Mouse (Mus musculus) lung, adult 2 months (tissue): ENCODE data around the gene Lpcat2. TPM values are rescaled to one million over a fixed set of nuclear protein-coding genes. Genes with fewer than 3 reads are reported as not detected.
A peak's percentile ranks its signal among the peaks of the same experiment; 100 is the strongest.

Source experiments
- DNase-seq: peaks from one replicate; pipeline ENCODE4 v3.0.0; 2022
- H3K4me1 ChIP-seq: fragments of 200-500 bp; 2 replicates; pipeline ENCODE4 v1.6.1; 2011; ENCODE audit warnings: low read length; ENCODE audit not compliant: control insufficient read depth, insufficient read depth
- H3K4me3 ChIP-seq: fragments of 200-500 bp; replicated peaks from 2 replicates; pipeline ENCODE3; 2011; ENCODE audit warnings: low read depth, mild to moderate bottlenecking, control low read depth, low read length; ENCODE audit errors: extremely low read depth
- CTCF ChIP-seq: fragments of 200-500 bp; IDR thresholded peaks from 2 replicates; pipeline ENCODE4 v1.5.1; 2011; ENCODE audit warnings: mild to moderate bottlenecking, low read length, control low read depth; ENCODE audit not compliant: insufficient read depth
- POLR2A ChIP-seq: fragments of 200-500 bp; IDR thresholded peaks from 2 replicates; pipeline ENCODE4 v1.6.1; 2011; ENCODE audit warnings: low read depth, mild to moderate bottlenecking, control low read depth, low read length, borderline replicate concordance; ENCODE audit errors: extremely low read depth
- WGBS: fragments of 180-500 bp; shearing (Covaris S2); methylation state at CpG from one replicate; pipeline ENCODE4 v1.1.7; 2018; 5-methylcytosine and 5-hydroxymethylcytosine counted together
- polyA plus RNA-seq: library from polyadenylated mRNA; depleted of rRNA; stranded (reverse); fragments of >200 nt; gene quantifications from 2 replicates; pipeline ENCODE4 v1.2.3, GENCODE M21; 2012

The Lpcat2 gene
- polyA plus RNA-seq, 1 experiment = 5.0 TPM

DNA sequence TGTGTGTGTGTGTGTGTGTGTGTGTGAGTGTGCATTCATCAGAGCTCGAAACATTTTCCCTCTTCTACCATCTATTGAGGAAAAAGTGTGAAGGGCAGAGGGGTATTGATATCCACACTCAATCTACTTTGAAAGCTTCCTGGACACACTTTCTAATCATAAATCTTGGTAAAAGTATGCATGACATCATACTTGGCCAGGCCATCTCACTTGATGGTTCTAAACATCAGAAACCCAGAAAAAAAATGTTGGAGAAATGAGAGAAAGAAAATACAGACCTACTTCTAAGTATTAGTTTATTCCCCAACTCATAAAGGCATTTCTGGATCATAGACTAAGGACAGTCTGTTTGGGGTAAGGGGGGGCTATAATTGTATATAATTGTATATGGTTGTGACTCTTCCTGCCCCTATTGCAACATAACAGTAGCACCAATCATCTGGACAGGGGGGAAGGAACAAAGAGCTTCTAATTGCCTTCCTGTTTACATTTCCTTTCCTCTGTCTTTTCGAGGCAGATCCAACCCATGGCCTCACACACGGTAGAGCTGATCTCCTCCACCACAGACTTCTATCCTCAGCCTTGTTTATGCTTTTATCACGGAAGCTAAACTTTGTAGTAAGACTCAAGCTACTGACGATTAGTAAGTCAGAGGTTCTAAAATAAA, 20.9 kb upstream of the Lpcat2 start:
- WGBS = 32% methylated on average over 5 of the region's 5 CpGs
- TF ChIP-seq POLR2A (no peak), CTCF (no peak)

DNA sequence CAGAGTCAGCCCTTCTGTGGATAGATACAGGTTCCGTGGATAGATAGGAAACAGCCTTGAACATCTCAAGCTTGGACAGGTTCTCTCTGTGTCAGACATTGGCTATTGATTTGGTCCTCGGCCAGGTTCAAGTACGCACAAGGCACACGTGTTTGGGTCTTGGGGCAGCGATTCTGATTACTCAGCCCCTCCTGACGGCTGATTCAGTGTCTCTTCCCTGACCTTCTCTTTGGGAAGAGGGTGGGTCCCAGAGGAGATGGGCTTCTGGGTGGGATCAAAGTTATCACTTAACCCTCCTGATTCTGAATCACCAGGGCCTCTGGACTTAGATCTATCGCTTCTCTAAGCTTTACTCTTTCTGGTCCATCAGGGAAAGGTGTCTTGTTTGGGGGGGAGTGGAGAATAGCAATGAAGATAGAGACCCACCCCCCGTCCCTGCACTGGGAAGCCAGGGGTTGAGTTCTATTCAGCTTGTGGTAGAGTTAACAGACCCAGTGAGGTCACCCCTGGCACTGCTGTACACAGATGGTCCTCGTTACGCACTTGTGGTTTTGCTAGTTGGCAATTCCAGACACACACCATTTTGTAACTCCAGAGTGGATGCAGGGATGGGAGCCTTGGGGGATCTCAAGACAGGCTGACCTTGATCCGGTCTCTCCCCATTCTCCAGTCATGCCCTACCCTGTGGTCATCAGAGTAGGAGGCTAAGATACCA, 20.2 kb upstream of the Lpcat2 start:
- WGBS = 71% methylated on average over 11 of the region's 11 CpGs
- no peak for TF ChIP-seq POLR2A
- no peak for TF ChIP-seq CTCF
- no peaks in the 10 kb centered on the region for H3K4me1 ChIP-seq
- no peak for DNase-seq
- H3K4me3 ChIP-seq = no peak overlapping the region

More for the DNA sequence above, 20.9 kb upstream of the Lpcat2 start:
- no peak for DNase-seq
- no peak overlapping the region for H3K4me3 ChIP-seq
- no peaks in the 10 kb centered on the region for H3K4me1 ChIP-seq

DNA sequence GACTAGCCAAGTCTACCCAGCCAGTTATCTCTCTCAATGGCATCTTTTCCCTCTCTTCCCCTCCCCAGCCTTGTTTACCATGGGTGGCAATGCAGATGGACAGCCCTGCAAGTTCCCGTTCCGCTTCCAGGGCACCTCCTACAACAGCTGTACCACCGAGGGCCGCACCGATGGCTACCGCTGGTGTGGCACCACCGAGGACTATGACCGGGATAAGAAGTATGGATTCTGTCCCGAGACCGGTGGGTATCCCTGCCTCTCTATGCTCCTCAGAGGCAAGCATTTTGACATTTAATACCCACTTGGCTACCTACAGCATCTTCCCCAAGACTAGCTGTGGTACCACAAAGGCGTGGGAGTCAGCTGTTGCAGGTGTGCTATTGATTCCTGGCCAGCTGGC, 19.2 kb upstream of the Lpcat2 start:
- TF ChIP-seq CTCF (no peak), POLR2A (no peak)
- 94% methylated on average over 11 of the region's 11 CpGs for WGBS
- H3K4me1 ChIP-seq = no peaks in the 10 kb centered on the region

GRCm38 (mm10) chr8:92838616-92839015, 16.5 kb upstream of the Lpcat2 start:
- DNase-seq = no peak
- 60% methylated on average over 3 of the region's 3 CpGs for WGBS

More for the DNA sequence above, 19.2 kb upstream of the Lpcat2 start:
- H3K4me3 ChIP-seq = no peak overlapping the region
- no peak for DNase-seq

DNA sequence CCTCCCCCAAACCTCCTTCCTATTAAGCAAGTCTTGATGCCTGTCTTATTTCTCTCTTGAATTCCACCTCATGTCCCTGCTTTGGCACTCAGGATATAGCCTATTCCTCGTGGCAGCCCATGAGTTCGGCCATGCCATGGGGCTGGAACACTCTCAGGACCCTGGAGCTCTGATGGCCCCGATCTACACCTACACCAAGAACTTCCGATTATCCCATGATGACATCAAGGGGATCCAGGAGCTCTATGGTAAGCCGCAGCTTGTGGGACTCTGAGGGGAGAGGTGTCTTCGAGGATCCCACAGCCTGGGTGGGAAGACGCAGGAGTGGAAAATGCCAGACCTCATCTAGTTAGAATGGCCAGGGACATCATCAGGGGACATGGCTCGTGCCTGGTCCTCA, 16.0 kb upstream of the Lpcat2 start:
- DNase-seq = no peak
- WGBS = 87% methylated on average over 8 of the region's 8 CpGs
- Histone ChIP-seq H3K4me1 (no peaks in the 10 kb centered on the region), H3K4me3 (no peak overlapping the region)
- TF ChIP-seq CTCF = no peak
- no peak for TF ChIP-seq POLR2A

More at GRCm38 (mm10) chr8:92838616-92839015, 16.5 kb upstream of the Lpcat2 start:
- Histone ChIP-seq H3K4me3 (no peak overlapping the region), H3K4me1 (no peaks in the 10 kb centered on the region)
- TF ChIP-seq POLR2A (no peak), CTCF (no peak)

DNA sequence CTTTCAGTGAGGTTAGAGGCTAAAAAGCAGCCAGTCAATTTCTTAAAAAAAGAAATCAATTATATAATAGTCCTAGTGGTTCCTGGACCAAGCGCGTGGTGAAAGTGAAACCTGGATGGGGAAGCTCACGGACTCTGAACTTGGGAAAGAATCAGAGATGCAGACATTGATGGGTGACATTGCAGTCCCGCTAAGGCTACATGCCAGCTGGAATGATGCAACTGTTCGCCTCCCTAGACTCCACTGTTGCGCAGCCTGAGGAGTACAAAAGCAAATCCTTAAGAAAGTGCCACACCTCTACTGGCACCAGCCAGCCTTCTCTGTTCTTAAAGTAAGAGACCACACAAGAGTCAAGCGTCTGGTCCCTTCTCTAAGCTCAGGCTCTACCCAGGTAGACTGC, 15.3 kb upstream of the Lpcat2 start:
- 38% methylated on average over 7 of the region's 7 CpGs for WGBS
- no peaks in the 10 kb centered on the region for H3K4me1 ChIP-seq
- no peak overlapping the region for H3K4me3 ChIP-seq
- TF ChIP-seq CTCF (no peak), POLR2A (no peak)
- DNase-seq = peak; percentile 50

DNA sequence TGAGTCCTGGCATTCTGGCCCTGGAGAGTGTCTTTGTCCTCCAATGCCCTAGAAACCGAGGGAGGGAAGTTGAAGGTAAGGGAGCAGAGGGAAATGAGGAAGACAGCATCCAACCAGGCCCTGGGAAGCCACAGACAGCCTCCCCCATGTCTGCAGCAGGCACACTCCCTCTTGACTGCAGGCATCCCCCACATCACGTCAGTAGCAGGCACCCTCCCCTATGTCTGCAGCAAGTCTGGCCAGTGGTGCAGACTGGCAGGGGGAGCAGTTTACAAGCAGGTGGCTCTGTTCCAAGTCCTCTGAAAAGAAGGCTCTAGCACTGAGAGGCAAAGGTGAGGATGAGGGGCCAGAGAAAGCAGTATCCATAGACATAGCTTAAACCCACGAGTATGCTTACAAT, 8.5 kb upstream of the Lpcat2 start:
- DNase-seq = no peak
- Histone ChIP-seq H3K4me1 (peaks cover 6% of the 10 kb centered on the region; the same call in 1 of the 2 replicates), H3K4me3 (no peak overlapping the region)
- no peak for TF ChIP-seq POLR2A
- TF ChIP-seq CTCF = no peak
- WGBS = 8% methylated on average over 3 of the region's 3 CpGs

DNA sequence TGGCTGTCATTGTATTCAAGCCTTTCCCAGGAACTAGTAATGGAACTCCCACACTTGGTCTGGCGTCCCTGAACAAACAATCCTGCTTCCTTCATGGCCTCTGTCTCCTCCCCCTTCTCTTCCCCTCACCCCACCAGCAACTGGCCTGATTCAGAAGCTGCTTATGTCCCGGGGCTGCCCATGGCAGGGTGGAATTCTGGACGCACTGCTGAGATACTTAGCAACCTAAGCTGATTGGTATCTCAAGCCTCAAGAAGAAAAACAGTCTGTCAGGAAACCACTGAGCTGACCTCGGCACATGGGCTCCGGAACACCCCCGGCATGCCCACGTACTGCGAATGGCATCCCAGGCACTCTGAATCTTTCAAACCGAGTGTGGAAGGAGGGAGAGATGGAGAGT, 7.8 kb upstream of the Lpcat2 start:
- Histone ChIP-seq H3K4me3 (no peak overlapping the region), H3K4me1 (peaks cover 6% of the 10 kb centered on the region; the same call in 1 of the 2 replicates)
- no peak for DNase-seq
- 17% methylated on average over 9 of the region's 9 CpGs for WGBS
- TF ChIP-seq POLR2A (no peak), CTCF (no peak)

GRCm38 (mm10) chr8:92849261-92849660, 5.9 kb upstream of the Lpcat2 start:
- H3K4me3 ChIP-seq = no peak overlapping the region
- no peak for TF ChIP-seq CTCF
- TF ChIP-seq POLR2A = no peak
- WGBS = 71% methylated on average over 6 of the region's 6 CpGs
- peaks cover 6% of the 10 kb centered on the region; the same call in 1 of the 2 replicates for H3K4me1 ChIP-seq
- DNase-seq = no peak

DNA sequence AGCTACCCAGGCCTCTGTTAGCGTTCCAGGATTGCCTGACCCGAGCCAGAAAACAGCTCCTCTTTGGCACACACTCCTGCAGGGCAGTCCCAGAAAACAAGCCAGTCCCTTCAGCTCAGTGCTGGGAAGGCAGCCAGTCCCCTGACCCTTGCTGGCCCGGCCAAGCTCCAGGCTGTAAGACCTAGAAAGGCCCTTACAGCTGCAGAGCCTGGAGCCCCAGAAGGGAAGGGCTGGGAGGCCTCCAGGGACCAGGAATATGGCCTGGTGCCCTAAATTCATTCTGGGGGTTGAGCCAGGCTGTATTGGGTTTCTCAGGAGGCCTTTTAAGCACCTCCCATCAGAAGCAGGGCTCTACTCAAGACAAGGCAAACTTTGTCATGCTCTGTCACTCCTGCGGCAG, 4.9 kb upstream of the Lpcat2 start:
- TF ChIP-seq POLR2A (no peak), CTCF (no peak)
- WGBS = 56% methylated on average over 4 of the region's 4 CpGs
- Histone ChIP-seq H3K4me3 (no peak overlapping the region), H3K4me1 (peaks cover 6% of the 10 kb centered on the region; the same call in 1 of the 2 replicates)
- no peak for DNase-seq
